Mouse (Mus musculus): Measurements from ENCODE around the gene Drd1. TPM values are rescaled to one million over a fixed set of nuclear protein-coding genes. Genes with fewer than 3 reads are reported as not detected.

Gene Drd1
- polyA plus RNA-seq, 1 experiment, result 4.8 TPM

DNA sequence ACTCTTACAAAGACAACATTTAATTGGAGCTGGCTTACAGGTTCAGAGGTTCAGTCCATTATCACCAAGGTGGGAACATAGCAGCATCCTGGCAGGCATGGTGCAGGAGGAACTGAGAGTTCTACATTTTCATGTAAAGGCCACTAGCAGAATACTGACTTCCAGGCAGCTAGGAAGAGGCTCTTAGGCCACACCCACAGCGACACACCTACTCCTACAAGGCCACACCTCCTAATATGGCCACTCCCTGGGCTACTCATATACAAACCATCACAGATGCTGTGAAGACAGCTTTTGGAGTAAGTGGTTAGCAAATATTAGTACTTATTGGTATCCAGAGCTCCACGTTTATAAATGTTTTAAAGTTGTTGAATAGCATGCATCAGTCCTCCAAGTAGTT is 19.9 kb upstream of the Drd1 start:
- no peak for DNase-seq (ENCODE audit: extremely low spot score in 1 of 2, low spot score in 1 of 2)

DNA sequence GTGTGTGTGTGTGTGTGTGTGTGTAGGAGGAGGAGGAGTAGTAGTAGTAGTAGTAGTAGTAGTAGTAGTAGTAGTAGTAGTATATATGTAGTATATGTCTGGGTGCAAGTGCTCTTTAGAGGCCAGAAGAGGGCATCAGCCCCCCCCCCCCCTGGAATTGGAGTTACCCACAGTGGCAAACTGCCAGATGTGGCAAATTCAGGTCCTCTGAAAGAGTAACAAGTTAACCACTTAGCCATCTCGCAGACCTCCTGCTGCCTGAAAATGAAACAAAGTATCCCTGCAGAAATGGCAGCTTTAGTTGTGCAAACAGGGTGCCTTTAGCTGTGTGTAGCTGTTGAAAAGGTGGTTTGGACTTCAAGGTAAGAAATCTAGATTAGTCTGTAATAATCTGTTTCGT is 18.0 kb upstream of the Drd1 start:
- no peak for DNase-seq (ENCODE audit: extremely low spot score in 1 of 2, low spot score in 1 of 2)

DNA sequence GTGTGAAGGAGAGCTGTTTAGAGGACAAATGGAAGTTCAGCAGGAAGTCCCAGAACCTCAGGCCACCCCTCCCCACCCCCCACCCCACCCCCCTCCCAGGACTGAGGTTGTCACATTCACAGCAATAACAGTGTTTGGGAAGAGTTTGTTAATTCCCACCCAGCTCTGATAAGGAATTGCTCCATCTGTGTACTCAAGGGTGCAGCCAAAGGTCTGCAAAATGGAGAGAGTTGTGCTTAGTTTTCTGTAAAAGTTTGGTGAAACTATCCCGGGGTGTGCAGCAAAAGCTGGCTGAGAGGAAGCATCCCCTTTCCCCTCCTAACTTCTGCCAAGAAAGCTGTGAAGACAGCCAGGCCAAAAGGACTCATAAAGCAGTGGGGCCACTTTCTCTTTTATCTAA is 17.6 kb upstream of the Drd1 start:
- DNase-seq (ENCODE audit: extremely low spot score in 1 of 2, low spot score in 1 of 2), result no peak

DNA sequence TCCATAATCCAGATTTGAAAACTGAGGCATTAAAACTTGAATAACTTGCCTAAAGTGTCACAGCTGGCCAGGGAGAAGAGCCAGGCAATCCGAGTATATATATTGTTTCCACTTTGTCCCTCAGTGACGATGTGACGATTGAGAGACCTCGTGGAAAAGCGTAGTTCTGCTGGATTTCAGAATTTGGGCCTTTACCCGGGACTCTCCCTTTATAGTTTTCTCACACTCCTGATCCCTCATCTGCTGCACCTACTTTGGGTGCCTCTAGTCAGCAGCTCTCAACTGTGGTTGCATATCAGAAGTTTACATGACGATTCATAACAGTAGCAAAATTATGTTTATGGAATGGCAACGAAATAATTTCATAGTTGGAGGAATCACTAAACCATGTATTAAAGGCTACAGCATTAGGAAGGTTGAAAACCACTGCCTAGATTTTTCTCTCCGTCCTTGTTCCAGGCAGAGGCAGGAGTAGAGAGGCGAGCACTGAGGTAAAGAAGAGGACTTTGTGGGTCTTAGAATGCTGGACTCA is 17.1 kb upstream of the Drd1 start:
- DNase-seq (ENCODE audit: extremely low spot score in 1 of 2, low spot score in 1 of 2), result no peak

DNA sequence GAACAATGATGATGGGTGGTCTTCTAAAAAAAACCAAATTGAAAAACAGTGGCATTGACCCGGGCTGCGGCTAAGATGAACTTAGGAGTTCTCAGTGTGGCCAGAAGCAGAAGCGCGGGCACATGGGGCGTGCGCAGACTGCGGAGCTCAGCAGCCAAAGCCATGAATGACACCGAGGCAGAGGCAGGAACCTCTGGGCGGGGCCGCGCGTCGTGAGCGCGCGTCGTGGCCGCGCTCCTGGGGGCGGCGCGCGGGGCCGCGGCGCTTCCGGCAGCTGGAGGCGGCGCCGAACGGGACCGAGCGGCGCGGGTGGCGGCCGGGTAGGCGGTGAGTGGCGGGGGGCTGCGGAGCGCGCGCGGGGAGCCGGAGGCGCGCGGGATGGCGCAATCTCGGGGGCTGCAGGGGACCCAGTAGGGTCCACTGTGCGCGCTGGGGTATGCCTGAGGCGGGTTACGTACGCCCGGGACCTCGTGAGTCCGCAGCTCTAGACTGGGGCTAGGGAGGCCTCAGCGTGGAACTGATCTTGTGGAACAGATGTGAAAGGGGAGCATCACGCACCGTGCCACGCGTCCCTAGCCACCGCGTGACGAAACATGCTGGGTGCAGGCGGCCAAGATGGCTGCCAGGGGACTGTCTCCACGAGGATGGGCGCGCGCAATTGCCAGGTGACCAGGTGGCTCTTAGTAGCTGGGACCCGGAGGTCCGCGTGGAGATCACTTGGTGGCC is 16.3 kb upstream of the Drd1 start, which contains the start of gene Sfxn1:
Gene Sfxn1, plus strand, starts transcription at position 264 of the 726 bp plus-strand sequence.
- DNase-seq (ENCODE audit: extremely low spot score in 1 of 2, low spot score in 1 of 2), result peak; percentile 60 to 78

DNA sequence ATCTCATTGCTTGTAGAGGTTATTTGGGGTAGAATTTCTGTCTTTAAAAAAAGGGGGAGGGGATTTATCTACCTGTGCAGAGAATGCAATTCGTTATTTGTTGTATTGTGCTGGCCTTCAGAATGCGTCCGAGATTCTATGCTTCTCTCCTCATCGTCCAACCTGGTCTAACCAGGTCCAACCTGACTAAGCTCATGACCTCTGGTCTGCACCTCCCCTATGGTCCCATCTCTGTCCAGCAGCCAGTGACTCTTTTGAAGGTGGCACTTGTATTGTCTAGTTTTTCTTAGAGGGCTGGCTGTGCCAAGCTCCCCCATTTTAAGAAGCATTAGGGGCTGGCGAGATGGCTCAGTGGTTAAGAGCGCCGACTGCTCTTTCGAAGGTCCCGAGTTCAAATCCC is 15.5 kb upstream of the Drd1 start:
- DNase-seq (ENCODE audit: extremely low spot score in 1 of 2, low spot score in 1 of 2), result no peak

DNA sequence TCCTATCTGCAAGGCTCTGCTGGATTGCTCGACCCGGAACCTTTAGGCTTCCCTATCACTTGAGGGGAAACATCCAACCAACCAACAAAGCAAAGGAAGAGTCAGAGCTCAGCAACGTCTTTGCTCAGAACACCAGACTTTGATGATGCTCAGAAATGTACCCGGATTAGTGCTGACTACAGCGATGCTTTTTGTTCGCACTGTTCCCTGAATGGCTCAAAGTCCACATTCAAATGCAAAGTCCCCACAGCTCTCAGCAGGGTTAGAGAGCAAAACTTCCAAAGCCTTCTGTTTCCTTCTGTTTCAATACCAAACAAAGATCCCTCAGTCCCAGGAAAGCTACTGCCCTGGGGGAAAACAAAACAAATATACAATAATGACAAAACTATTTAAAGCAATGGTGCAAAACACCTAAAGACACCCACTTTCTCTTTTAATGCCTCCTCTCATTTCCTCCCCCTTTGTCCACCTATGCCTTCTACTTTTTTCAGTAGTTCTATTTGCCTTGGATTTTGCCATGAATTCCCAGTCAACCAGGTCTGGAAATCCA is 12.2 kb upstream of the Drd1 start:
- no peak for DNase-seq (ENCODE audit: extremely low spot score in 1 of 2, low spot score in 1 of 2)

DNA sequence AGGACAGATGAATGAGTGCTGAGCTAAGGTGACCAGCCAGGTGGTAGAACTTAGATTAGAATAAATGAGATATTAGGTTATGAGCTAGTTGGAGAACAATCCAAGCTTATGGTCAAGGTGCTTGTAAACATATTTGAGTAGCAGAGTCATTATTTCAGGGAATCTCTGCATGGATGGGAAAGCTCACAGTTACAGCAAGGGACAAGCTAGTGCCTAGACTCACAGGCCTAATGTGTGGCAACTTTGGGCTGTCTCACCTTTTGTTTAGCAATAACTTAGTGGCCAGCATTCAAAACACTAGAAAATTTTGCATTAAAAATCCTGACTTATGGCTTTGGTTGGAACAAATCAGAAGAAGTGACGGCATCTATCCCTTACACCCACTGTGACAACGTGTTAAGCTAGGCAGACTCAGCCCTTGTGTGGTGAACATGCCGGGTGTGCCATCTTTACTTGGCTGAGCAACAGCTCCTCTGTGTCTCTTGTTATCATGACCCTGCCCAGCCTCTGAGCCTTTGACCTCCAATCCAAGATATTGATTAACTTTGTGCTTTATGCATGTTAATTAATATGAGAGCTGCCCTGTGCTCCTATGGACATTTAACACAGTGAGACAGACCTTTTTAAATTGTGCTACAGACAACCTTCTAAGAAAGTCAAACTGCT is 10.7 kb upstream of the Drd1 start:
- no peak for DNase-seq (ENCODE audit: extremely low spot score in 1 of 2, low spot score in 1 of 2)

DNA sequence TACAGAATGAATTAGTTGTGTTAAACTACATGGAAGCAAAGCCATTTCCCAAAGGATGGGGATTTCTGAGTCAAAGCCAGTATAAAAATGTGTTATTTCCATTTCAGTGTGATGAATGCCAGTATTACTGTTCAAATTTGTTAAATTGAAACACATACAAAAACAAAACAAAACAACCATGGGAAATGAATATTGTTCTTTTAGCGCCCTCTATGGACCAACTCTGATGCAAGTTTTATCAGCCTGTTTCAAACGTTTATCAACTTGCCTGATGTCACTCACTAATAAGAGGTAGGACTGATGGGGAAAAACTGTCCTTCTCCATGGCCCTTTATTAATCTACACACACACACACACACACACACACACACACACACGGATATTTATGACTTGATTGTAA is 7.8 kb upstream of the Drd1 start:
- peak in 1 of 2 experiments; percentile 80 for DNase-seq (ENCODE audit: extremely low spot score in 1 of 2, low spot score in 1 of 2)

DNA sequence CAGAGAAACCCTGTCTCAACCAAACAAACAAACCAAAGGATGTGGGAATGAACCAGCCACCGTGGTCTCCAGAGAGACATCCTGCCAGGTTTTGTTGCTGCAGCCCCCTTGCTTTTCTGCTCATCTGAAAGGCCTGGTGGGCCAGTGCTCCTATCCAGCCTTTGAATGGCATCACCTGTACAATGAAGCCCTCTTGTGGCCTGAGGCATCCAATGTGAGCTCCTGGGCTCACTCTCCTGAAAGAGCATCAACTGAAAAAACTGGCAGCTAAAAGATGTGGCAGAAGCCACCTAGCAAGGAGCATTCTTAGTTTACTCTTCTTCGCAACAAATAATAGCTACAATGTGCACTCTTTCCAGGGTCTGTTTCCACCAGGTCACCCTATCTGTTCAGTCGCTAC is 6.6 kb upstream of the Drd1 start:
- no peak for DNase-seq (ENCODE audit: extremely low spot score in 1 of 2, low spot score in 1 of 2)

DNA sequence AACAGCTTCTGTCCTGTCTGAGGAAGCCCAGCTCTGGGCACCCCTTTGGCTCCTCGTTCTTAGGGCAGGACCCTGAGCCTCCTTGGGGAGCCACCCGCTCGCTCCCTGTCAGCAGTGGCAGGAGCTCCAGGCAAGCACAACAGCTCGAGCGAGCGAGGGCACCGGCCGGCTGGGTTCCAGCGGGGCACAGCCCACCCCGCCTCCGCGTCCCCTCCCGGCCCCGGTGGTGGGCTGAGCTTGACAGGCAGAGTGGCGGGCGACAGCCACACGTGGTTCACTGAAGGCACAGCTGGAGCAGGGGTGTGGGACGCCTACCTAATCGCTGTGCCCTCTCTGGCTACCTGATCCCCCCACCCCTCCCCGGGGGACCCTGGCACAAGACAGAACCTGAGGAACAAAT is 543 bp downstream of the Drd1 start:
- no peak for DNase-seq (ENCODE audit: extremely low spot score in 1 of 2, low spot score in 1 of 2)

DNA sequence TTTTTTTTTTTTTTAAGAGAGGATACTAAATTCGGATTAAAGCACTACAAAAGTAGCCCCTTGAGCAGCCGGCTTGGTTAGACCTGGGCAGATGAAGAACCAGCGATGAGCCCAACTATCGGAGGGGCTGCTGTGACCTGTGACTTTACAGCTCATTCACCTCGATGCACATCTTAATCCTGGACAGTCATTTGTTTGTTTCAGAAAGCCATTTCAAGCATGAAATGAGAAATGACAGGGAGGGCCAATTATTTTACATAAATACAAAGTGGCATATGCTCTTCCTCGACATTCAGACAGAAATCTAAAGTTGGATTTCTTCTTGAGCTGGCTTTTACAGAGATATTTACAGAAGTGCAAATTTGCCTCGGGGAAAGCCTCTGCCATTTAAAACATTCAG is 3.9 kb downstream of the Drd1 start:
- DNase-seq (ENCODE audit: extremely low spot score in 1 of 2, low spot score in 1 of 2), result no peak

DNA sequence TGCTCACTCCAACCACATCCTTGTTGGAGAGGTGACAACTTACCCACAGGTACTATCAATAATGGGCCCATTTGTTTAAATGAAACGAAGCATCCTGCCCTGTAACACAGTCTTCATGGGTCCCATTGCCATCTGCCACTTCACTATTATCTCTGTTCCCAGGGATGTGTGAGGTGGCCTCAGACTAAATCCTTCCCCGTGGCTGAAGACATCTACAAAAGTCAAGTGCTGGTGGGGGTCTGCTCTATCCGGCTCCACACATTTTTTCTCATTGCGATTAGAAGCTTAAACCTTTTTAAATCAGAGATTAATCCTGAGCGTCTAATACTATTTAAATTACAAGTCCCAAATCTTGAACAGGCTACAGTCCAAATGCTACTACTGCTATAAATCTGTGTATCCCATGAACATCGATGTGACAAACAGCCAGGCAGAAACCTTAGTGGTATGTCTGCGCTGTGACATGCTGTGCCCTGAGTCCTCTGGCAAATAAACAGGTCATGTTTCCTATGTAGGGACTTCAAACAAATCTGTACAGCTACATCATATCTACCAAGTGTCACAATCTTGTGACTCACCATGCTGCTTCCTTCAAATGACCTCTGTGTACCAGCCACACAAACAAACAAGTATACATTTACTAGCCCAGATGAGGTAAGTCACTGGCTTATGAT is 6.7 kb downstream of the Drd1 start:
- DNase-seq (ENCODE audit: extremely low spot score in 1 of 2, low spot score in 1 of 2), result no peak

DNA sequence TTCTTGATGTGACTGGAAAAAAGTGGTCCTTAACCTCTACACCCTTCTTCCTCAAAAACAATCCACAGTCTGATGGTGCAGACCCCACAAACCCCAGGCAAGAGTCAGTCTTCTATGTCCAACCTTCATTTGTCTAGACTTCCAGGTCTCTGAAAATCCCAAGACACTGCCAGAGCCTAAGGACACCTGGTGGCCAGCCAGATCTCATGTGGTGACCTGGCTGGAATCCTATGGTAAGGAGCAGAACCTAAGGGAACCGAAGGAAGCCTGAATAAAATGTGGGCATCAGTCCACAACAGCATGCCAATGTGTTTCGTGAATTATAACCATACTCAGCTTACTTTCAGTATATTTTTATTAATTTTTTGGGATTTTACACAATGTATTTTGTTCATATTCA is 15.2 kb downstream of the Drd1 start:
- DNase-seq (ENCODE audit: extremely low spot score in 1 of 2, low spot score in 1 of 2), result no peak

DNA sequence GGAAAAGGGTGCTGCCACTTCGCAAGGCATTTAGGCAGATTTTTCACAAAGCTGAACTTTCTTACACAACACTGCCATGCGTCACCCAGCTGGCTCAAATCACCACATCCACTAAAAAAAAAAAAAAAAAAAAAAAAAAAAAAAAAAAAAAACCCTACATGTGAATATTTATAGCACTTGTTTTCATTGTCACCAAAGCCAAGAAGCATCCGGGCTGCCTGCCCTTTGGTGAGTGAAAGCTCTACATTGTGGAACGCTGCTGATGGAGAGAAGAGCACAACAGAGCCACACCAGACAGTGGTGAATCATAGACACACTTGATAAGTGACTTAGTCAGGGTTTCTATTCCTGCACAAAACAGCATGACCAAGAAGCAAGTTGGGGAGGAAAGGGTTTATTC is 17.6 kb downstream of the Drd1 start:
- DNase-seq (ENCODE audit: extremely low spot score in 1 of 2, low spot score in 1 of 2), result peak in 1 of 2 experiments; percentile 28

DNA sequence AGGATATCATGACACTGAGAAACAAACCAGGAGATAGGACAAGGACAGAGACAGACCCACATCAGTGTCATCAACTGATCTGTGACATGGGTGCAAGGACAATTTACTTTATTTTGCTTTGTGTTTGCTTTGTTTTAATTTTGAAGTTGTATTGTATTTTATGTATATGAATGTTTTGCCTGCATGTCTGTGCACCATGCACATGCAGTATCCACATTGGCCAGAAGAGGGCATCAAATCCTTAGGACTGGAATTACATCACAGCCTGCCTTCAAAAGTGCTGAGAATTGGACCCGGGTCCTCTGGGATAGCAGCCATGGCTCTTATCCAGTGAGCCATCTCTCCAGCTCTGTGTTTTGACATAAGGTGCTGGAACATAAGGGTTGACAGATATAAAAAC is 20.0 kb downstream of the Drd1 start:
- DNase-seq (ENCODE audit: extremely low spot score in 1 of 2, low spot score in 1 of 2), result no peak

DNA sequence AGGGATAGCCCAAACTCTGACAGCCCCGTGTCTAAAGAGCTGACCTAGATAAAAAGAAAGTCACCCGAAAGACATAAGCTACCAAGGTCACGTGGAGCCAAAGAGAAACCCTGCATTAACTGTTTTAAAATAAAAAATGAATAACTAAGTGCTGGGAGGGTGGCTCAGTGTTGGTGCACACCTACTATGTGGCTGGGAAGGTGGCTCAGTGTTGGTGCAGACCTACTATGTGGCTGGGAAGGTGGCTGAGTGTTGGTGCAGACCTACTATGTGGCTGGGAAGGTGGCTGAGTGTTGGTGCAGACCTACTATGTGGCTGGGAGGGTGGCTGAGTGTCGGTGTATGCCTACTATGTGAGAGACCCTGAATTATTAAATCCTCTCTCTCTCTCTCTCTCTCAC is 21.9 kb downstream of the Drd1 start:
- no peak for DNase-seq (ENCODE audit: extremely low spot score in 1 of 2, low spot score in 1 of 2)

DNA sequence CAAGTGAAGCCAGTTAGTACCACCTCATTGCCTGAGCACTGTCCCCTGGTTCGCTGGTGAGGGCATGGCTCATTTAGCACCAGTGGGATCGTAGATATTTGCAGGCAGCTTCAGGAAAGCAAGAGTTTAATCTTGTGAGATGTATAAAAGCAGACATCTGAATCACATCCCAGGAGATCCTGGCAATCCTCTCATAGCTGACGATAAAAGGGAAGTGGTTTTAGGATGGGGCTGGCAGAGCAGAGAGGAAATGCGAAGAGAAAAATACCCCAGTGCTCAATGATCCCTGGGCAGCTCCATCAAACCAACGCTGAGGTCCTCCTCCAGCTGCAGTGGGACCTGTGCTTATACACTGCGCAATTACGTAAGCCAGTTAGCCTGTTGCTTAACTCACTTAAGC is 28.4 kb downstream of the Drd1 start:
- DNase-seq (ENCODE audit: extremely low spot score in 1 of 2, low spot score in 1 of 2), result no peak

DNA sequence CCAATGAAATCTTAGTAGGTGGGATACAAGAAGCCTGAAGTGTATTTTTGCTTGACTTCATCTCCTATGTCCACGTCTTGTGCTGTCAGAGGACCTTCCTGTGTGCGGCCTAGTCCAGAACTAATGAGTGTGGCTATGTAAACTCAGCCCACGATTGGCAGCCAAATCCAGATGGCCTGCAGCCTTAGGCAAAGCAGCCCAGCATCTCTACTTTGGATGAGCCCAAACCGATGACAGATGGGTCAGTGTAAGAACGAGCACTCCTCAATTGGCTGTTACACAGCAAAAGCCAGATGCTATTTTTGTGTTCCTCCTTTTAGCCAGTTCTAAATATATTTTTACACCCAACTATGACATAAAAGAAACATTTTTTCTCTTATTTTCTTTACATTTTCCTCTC is 32.2 kb downstream of the Drd1 start:
- peak; percentile 42 to 53 for DNase-seq (ENCODE audit: extremely low spot score in 1 of 2, low spot score in 1 of 2)

DNA sequence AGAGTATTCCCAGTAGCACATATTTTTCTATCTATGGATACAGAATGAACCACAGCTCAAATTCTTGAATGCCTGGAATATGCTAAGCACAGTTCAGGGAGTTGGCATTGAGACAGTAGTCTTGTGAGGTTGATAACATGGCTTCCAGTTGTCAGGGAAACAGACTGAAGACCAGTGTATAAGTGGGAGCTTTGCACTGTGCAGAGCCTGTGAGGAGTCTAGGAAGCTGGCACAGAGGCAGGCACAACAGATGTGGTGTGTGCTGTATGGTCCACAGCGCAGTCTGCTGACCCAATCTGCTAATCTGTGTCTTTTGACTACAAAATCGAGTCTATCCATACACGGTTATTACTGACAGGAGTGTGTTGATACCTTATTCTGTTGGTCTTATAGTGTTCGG is 46.8 kb downstream of the Drd1 start:
- DNase-seq (ENCODE audit: extremely low spot score in 1 of 2, low spot score in 1 of 2), result no peak

Measured in frontal cortex, adult 2 months (tissue).